Mouse (Mus musculus) cerebellum, adult 8-10 months (tissue): Measurements from ENCODE around the gene Ypel3.
A peak's percentile ranks its signal among the peaks of the same experiment; 100 is the strongest.
"Not testable (repeated sequence)": the region's sequence is repeated elsewhere in the genome, so short reads cannot be mapped to it uniquely, and the experiment has no call there.

Source experiments
- DNase-seq: peaks from one replicate; pipeline ENCODE4 v3.0.0; 2022

The Ypel3 gene

DNA sequence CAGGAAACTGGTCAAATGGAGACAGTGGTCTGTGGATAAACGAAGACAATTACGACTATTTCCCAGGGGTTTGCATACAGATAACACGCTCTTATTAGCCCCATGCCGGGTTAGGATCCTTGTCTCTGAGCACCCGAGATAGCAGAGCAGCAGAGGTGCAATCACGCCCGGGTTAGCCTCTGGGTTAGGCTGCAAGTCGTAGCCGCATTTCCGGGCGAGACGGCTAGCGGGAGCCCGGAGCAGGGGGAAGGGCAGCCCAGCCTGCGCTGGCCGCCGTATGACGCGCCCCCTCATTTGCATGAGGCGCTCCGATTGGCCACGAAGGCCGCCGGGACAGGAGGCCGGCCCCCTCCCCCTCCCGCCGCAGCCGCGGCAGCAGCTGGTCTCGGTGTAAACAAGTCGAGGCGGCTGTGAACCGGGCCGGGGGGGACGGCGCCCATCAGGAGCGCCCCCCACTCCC, at the start of gene Ypel3:
TSS of gene Ypel3 (plus strand) at position 358 of the 460 bp plus-strand sequence.
- DNase-seq, result peak; percentile 94

DNA sequence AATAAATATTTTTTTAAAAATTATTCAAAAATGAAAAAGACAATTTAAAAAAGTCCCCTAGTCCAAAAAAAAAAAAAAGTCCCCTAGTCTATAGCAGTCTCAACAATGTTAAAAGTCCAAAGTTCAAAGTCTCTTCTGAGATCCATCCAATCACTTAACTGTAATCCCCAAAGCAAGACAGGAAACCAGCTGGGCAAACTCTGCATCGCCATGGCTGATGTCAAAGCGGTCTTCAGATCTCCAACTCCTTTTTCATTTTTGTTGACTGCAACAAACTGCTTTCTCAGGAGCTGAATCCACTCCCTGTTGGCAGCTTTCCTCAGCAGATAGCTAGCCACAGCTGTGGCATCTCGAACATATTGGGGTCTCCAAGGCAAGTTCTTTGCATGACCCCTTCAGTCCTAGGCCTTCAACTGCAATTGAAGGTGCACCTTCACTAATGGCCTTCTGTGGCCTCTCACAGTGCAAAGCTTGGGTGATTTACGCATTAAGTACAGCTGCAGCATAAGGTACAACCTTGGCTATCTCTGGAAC, 46.4 kb upstream of the Ypel3 start:
- not testable (repeated sequence) for DNase-seq

DNA sequence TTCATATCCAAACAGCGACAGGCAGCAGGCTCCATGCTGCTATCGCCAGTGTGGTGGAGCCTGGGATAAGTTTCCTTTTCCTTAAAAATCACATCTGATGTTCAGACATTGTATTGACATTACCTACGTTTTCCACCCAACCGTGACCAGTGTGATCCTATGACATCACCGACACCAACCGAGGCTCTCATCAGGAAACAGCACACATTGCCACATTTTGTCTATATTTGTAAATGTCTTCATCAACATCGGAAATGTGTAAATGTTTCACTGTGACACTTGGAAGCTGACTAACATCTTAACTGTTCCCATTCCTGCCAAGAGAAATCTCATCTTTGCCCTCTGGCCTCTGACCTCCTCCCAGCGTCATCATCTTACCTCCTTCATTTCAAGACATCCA, 40.6 kb upstream of the Ypel3 start:
- no peak for DNase-seq

DNA sequence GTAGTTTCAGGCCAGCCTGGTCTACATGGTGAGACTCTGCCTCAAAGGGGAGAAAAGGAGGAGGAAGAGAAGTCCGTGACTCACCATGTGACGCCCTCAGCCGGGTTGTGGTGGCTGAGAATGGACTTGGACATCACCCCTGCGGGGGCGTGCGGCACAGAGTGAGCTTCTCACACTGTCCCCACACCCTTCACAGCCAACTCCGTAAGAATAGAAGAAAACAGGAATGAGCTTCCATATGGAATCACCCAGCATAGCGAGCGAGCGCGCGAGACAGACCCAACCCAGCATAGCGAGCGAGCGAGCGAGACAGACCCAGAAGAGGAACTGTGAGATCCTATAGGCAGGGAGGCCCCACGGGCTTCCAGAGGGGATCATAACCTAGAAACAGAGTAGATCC, 37.2 kb upstream of the Ypel3 start:
- DNase-seq, result no peak

DNA sequence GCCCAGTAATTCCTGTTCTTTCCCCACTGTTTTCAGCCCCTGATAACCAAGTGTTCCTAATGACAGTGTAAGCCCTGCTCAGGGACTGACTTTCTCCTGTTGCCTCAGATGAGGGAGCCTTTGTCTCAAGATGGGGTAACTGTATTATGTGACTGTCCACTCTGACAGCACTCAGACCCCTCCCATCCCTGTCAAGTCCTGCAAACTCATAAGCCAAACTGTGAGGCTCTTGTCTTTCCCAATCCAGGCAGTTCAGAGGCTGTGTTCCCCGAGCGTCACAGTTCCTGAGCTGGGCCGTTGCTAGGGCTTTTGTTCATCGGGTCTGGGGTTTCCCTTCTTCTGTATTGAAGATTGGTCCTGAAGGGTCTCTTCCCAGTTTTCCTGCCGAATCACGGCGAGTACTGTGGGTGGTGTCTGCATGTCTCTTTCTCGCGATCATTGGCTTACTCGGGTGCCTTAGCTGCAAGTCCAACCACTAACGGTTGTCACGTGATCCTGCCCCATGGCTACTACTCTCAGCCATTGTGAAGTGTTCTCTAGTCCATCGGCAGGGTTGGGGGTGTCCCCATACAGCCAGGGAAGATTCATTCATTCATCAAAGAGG, 36.5 kb upstream of the Ypel3 start:
- DNase-seq, result no peak

DNA sequence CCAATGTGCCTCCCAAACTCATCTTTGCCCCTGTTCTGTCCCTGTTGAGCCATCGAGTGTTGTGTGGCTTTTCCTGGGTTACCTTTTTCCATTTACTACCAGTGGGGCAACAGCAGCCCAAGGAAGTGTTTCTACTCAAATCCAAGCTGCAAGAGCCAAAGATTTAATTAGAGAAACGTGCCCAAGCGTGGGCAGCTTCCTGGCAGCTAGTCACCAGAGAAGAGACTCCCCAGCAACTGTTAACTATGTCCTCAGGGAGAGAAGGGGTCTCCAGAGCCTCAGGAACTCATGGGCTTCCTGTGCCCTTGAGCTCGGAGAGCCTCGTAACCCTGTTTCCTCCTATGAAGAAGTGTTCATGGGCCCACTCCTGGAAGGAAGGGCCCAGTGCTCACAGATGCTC, 35.8 kb upstream of the Ypel3 start:
- no peak for DNase-seq

DNA sequence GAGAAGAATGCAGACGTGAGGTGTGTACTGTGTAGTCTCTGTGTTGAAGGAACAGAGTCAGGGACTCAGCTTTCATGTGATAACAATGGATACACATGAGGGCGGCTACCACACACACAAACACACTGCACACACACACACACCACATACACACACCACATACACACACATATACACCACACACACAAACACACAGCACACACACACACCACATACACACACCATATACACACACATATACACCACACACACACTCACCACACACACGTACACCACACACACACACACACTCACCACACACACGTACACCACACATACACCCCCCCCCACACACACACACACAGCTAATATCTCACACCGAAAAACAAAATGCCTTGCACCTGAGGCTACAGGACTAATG, 35.3 kb upstream of the Ypel3 start:
- no peak for DNase-seq

DNA sequence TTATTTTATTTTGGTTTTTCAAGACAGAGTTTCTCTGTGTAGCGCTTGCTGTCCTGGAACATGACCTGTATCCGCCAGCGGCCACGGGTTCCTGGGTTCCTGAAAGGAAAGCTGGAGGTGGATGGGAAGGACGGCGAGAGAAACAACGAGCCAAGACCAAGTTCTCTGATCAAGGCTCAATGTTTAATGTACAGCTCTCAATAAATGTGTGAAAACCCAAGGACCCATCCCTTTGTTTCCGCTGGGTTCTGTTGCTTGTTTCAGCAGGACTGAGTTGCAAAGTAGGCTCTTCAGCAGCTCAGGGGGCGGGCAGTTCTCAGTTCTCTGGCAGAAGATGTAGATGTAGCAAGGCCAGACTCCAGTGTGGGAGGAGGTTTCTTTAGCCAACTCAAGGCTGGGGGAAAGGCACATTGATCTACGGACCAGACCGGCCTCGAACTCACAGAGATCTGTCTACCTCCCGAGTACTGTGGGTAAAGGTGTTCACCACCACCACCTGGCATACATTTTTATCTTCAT, 34.7 kb upstream of the Ypel3 start:
- DNase-seq, result no peak

DNA sequence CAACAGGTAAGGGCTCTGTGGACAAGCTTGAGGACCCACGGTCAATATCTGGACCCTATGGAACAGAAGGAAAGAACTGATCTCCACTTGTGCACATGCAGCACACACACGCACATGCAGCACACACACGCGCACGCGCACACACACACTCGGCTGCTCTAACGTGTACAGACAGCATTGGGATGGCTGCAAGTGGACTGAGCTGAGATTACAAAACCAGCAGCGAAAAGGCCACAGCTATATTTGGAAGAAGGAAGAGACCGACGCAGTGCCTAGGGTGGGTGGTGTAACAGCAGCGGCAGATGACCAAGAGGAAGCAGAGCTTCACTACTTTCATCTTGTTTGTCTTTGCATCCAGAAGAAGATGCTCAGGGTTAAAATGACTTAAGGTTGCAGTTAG, 30.7 kb upstream of the Ypel3 start:
- no peak for DNase-seq

DNA sequence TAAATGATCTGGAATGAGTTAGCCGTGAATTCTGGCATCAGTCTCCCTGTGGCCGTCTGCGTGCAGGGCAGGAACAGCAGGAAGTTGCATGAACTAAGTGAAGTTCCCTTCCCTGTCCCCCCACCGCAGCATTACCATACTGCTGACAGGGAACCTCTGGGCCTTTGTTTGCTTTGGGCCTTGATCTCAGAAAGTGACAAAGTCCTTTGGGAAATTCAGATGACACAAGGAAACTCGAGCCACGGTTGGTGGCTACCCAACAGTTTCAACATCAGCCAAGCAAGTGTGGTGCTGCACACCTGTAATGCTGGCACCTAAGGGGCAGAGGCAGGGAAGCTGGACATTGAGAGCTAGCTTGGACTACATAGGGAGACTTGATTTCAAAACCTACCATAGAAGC, 30.0 kb upstream of the Ypel3 start:
- DNase-seq, result no peak

DNA sequence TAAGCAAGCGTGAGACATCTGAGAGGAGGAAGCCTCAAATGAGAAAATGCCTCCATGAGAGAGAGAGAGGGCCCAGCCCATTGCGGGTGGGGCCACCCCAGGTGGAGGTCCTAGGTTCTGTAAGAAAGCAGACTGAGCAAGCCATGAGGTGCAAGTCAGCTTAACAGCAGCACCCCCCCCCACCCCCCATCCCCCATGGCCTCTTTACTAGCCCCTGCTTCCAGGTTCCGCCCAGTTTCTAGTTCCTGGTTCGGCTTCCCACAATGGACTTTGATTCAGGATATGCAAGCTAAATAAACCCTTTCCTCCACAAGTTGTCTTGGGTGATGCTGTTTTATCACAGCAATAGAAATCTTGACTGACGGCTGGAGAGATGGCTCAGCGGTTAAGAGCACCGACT, 27.9 kb upstream of the Ypel3 start:
- no peak for DNase-seq

DNA sequence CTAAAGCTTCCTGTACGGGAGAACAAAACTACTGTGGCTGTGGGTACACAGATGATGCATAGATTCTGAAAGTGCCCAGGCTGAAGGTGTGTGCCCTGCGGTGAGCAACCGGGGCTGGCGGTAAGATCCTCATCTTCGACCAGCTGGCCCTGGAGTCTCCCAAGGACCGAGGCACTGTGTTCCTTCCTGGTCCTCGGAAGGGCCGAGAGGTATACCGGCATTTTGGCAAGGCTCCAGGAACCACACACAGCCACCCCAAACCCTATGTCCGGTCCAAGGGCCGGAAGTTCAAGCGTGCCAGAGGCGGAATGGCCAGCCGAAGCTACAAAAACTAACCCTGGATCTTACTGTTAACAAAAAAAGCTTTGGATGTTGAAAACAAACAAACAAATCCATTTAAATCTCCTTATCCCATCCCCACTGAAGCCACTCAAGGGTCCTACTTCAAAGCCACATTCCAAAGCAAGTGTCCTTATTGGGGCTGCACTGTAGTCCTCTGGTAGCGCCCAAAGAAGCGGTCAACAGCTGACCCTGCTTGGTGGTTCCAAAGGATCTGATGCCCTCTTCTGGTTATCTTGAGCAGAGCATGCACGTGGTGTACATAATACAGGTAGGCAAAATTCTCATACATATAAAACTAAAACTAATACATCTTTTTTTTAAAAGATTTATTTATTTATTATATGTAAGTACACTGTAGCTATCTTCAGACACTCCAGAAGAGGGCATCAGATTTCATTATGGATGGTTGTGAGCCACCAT, 27.0 kb upstream of the Ypel3 start:
- no peak for DNase-seq

DNA sequence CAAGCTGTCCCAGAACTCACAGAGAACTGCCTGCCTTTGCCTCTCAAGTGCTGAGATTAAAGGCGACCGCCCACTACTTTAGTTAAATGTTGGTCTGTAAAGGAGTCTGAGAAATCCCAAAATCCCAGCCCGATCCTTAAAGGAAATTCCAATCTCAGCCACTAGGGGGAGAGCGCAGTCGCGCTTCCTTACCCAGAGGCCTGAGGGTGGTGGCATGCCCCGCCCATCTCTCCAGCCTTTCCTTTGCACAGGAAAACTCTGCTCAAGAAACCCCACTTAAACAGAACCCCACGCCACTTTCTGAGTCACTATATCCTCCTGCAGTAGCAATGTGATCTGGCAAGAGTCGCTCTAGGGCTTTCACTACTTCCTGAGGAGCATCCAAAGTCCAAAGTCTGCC, 21.9 kb upstream of the Ypel3 start:
- DNase-seq, result peak; percentile 85

DNA sequence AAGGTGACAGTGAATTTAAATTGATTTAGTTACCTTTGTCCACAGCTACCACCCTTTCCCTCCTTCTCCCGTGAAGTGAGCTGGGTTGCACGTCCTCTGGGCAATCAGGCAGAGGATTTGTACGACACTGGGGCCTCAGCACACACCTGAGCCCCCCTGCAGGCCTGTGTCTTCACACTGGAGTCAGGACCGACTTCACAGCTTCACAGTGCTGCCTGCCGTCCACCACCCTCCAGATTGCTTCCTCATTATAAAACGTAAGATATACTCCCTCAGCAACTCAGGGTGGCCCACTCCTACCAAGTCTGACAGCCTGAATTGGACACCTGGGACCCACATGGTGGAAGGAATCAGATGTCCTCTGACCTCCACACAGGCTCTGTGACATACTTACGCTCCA, 18.2 kb upstream of the Ypel3 start:
- no peak for DNase-seq

DNA sequence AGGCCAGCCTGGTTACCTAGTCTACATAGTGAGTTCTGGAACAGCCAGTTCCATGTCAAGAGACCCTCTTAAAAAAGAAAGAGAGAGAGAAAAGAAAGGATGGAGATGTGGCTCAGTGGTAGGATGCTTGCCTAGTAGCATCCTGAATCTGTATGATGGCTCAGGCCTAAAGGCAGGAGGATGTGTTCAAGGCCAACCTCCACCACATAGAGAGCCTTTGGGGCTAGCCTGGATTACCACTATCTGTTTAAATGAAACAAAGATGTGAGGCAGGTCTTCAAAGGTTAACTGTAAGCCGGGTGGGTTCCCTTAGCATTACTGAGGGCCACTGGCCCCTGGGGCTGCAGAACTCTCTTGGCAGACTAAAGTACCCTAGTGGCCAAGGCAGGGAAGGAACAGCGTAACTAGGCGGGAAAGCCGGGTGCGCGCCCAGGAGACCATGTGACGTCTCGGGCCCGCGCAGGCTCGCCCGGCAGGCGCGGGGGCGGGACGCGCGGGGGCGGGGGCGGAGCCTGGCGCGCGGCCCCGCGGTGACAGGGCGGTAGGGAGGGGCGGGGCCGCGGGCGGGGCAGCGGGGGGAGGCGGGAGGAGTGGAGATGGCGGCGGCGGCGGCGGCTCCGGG, 17.6 kb upstream of the Ypel3 start, which contains the start of gene Mapk3:
TSS of gene Mapk3 (plus strand) at position 552 of the 622 bp plus-strand sequence.
- DNase-seq, result peak; percentile 88

DNA sequence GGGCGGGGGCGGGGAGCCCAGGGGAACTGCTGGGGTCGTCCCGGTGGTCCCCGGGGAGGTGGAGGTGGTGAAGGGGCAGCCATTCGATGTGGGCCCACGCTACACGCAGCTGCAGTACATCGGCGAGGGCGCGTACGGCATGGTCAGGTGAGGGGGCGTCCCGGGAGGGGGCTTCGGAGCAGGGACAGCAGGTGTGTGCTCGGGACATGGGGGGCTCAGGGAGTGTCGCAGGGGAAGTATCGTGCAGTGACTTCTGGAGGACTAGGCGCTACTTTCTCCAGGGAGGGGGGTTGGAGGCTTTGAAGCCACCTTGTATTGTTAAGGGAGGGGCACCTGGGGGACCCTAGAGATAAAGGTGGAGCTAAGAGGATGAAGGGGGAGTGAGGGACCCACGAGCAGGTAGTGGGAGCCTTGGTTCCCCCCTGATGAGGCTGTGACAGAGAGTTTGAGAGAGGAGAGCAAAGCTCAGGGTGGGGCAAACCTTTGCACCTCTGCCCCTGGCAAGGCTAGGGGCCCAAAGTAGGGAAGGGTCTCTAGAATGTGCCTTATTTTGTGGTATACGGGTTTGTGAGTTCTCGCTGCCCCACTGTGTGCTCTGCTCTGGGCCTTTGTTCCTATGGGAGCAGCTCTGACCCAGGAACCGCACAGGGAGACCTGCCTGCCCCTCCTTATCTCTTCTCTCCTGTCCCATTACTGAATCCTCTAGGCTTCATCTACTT, 16.9 kb upstream of the Ypel3 start:
- no peak for DNase-seq

DNA sequence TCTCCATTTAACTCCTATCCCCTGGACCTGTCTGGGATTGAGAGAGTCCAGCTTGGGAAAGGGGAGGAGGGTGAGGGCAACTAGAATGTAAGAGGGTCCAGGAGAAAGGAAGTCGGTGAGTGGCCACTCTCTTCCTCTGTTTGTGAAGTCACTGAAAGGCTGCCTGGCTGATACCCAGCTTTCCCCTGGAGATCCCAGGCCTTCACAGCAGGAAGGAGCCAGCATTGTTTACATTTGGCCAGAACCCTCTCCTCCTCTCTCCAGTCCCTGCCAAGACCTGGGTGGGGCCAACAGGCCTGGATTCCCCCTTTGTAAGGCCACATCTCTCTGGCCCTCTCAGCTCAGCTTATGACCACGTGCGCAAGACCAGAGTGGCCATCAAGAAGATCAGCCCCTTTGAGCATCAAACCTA, 16.4 kb upstream of the Ypel3 start:
- DNase-seq, result peak; percentile 66

DNA sequence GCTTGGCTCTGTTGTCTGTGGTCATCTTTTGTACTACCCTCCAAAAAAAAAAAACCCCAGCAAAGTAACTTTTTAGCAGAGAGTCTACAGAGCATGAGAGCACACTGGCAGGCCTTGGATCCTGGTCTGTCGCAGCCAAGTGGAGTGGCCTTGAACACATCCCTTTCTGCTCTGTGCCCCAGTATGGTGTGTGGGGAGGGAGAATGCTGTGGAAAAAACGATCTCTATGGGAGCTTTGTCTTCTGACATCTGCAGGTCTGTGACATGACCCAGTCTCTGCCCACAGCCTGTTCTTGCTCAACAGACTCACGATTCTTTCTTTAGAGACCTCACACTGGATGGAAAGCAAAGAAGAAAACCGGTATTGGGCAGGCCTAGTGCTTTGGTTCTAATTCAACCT, 15.8 kb upstream of the Ypel3 start:
- no peak for DNase-seq

DNA sequence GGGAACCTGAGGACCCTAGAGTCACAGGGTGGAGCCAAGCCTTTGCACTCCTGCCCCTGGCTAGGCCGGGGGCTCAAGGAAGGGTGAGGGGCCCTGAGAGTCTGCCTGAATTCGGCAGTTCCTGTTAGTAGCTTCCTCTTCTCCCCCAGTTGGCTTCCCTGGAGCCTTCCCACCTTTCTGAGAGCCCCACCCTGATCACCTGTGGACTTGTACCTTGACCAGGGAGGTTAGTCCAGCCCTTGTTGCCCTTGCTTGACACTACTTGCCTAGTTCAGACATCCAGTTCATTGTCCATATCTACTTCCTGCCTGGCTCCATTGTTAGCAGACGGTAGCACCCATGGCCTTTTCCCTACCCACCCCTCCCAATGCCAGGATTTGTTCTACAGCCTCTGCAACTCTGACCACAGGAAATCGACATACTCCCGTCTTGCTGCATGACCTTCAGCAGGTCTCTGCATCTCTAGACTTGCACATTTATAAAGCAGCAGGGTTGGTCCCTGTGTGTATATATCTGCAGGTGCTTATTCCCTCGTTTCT, 15.2 kb upstream of the Ypel3 start:
- no peak for DNase-seq

DNA sequence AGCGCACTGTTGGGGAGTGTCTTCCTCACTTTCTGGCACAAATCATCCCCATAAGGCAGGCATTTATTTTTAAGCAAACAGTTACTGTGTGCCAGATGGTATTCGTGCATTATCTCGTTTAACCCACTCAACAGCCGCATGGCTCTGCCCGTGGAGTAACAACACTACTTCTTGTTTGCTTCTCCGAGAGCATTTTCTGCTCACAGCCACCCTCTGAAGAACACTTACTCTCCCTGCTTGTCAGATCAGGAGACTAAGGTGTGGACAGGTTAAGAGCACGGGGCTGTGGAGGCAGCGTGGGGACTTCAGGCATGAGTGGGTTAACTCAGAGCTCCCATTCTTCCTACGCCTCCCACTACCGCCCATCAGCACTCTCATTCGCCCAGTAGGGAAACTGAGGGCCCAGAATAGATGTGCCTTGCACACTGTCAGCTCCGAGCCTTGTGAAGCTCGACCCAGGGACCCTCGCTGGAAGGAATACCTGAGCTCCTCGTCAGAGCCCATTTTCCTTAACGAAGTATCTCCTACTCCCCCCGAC, 14.2 kb upstream of the Ypel3 start:
- DNase-seq, result no peak

DNA sequence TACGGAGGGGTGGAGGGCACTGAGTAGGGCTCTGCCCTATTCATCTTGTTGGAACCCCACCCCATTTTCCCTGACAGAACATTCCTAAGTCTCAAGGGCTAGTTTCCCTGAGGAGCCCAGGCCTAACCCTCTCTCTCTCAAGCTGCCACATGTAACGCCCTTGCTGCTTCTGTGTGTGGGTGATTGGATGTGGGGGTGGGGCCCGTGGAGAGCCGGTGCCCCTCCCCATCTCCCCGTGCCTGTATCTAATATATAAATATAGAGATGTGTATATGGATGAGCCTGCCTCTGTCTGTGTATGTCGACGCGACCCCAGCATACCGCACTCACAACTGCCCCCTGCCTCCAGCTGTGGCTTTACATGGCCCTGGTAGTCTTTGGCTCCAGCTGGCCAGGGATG, 11.2 kb upstream of the Ypel3 start:
- DNase-seq, result no peak

DNA sequence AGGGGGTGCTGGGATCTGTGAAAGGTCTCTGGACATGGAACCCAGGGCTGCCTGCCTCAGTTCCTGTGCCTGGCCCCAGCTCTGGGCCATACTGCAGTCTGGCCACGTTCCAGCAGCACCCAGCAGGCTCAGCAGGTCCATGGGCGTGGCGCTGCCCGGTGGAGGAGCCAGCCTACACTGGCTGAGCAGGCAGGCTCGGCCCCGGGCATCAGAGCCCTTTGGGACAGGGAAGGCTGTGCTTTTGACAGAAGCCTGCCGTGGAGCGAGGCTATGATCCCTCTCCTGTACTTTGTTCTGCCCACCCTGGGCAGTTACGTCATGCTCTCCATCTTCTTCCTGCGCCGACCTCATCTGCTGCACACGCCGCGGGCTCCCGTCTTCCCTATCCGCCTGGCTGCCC, 10.6 kb upstream of the Ypel3 start, which contains the start of gene Gdpd3:
TSS of gene Gdpd3 (plus strand) at position 134 of the 400 bp plus-strand sequence.
- no peak for DNase-seq
